Mouse (Mus musculus) central nervous system, embryonic 11.5 days (tissue): ENCODE measurements around the gene Btbd35f22. TPM values are rescaled to one million over a fixed set of nuclear protein-coding genes. Genes with fewer than 3 reads are reported as not detected.

Source experiments
- polyA plus RNA-seq: library from polyadenylated mRNA; depleted of rRNA; stranded (reverse); fragments of >200 nt; gene quantifications from 2 replicates; pipeline ENCODE4 v1.2.3, GENCODE M21; 2012; rRNA removed

Btbd35f22 gene
- not detected in 2 replicates for polyA plus RNA-seq

DNA sequence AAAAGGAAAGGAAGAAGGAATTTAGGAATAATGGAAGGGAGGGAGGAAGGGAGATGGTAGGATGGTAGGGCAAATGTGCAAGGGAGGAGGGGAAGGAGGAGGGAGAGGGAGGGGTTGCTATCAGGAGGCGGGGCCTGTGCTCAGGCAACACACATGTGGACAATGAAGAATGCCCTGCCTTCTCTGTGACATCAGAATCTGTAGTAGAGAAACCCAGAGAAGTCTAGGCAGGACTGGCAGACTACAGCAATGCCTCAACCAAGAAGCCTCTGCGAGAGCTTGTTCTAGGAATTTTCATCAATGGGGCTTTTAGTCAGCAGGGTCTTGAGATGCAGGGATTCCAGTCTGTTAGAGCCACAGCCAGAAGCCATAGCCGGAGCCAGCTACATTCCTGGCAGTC is at the start of gene Btbd35f22:
Gene Btbd35f22, plus strand, starts transcription at position 301 of the 400 bp plus-strand sequence.

Other genes starting within 250 kb of the Btbd35f22 start
- gene Gm21637, start 85.8 kb upstream of the Btbd35f22 start, polyA plus RNA-seq: not detected in 2 replicates
- gene Btbd35f2, start 230.6 kb downstream of the Btbd35f22 start, polyA plus RNA-seq: not detected in 2 replicates